Mouse (Mus musculus) WW6 (cell line): ENCODE results near the gene Pa2g4.
"Not testable (repeated sequence)": the region's sequence is repeated elsewhere in the genome, so short reads cannot be mapped to it uniquely, and the experiment has no call there.

Source experiments
- DNase-seq: peaks from one replicate; pipeline ENCODE4 v3.0.0-alpha.2; 2013; ENCODE audit warnings: low read depth, low spot score

Gene Pa2g4

GRCm38 (mm10) chr10:128579298-128579697 is 13.5 kb upstream of the Pa2g4 start:
- no peak for DNase-seq

GRCm38 (mm10) chr10:128578330-128578729 is 12.5 kb upstream of the Pa2g4 start:
- no peak for DNase-seq

GRCm38 (mm10) chr10:128575063-128575462 is 9.3 kb upstream of the Pa2g4 start:
- DNase-seq: no peak

GRCm38 (mm10) chr10:128565206-128565787 is 490 bp downstream of the Pa2g4 start:
- DNase-seq: no peak

- no peak for DNase-seq
Measured at GRCm38 (mm10) chr10:128563544-128563943, 2.2 kb downstream of the Pa2g4 start.

GRCm38 (mm10) chr10:128556963-128557362 is 8.8 kb downstream of the Pa2g4 start:
- no peak for DNase-seq

GRCm38 (mm10) chr10:128556286-128556685 is 9.5 kb downstream of the Pa2g4 start:
- no peak for DNase-seq

- DNase-seq: not testable (repeated sequence)
Measured at GRCm38 (mm10) chr10:128555567-128555966, 10.2 kb downstream of the Pa2g4 start.

- not testable (repeated sequence) for DNase-seq
Measured at GRCm38 (mm10) chr10:128550144-128550823, 15.5 kb downstream of the Pa2g4 start.

GRCm38 (mm10) chr10:128549682-128550057 is 16.1 kb downstream of the Pa2g4 start:
- not testable (repeated sequence) for DNase-seq

GRCm38 (mm10) chr10:128548947-128549681 is 16.7 kb downstream of the Pa2g4 start, which contains the start of gene Rpl41:
Gene Rpl41, minus strand, starts transcription at chr10:128549305.
- peak; percentile 74 for DNase-seq

- DNase-seq: not testable (repeated sequence)
Measured at GRCm38 (mm10) chr10:128548051-128548791, 17.6 kb downstream of the Pa2g4 start.

- peak; percentile 96 for DNase-seq
Measured at GRCm38 (mm10) chr10:128547361-128548032, 18.3 kb downstream of the Pa2g4 start, which contains the start of gene Zc3h10. Gene Zc3h10, minus strand, starts transcription at chr10:128547774.

GRCm38 (mm10) chr10:128546787-128547186 is 19.0 kb downstream of the Pa2g4 start:
- no peak for DNase-seq

- DNase-seq: no peak
Measured at GRCm38 (mm10) chr10:128546361-128546760, 19.4 kb downstream of the Pa2g4 start.

GRCm38 (mm10) chr10:128545570-128545898 is 20.3 kb downstream of the Pa2g4 start:
- no peak for DNase-seq

- no peak for DNase-seq
Measured at GRCm38 (mm10) chr10:128544674-128545569, 20.9 kb downstream of the Pa2g4 start.

- no peak for DNase-seq
Measured at GRCm38 (mm10) chr10:128544151-128544657, 21.6 kb downstream of the Pa2g4 start.

- DNase-seq: no peak
Measured at GRCm38 (mm10) chr10:128543100-128543499, 22.7 kb downstream of the Pa2g4 start.

GRCm38 (mm10) chr10:128538340-128538870 is 27.4 kb downstream of the Pa2g4 start:
- no peak for DNase-seq
